Mouse (Mus musculus): ENCODE measurements around the gene Gnat1.

DNA sequence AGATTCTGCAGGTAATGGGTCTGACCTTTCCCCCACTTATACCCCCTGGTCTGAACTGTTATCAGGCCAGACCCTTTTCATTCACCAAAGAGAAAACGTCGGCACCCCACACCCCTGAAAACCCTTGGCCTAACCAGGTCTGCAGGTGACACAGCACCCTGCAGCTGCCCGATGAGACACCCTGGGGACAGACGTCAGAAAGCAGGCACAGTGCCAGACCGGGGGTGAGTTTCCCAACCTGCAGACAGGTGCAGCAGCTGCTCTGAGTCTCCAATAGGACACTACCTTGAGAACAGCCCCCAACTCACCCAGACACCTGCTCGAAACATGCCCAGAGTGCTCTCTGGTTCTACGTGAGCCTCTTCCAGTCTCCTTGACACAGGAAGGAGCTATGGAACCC lies 9.4 kb upstream of the Gnat1 start:
- no peak for TF ChIP-seq CTCF (IDR thresholded peaks at IDR 0.05)
- no peak for TF ChIP-seq EP300 (IDR thresholded peaks at IDR 0.05)
